Mouse (Mus musculus) liver, postnatal 0 days (tissue): ENCODE data around the gene Syncrip. TPM values are rescaled to one million over a fixed set of nuclear protein-coding genes. Genes with fewer than 3 reads are reported as not detected.

Experiments
- ATAC-seq: fragments of 200-750 bp; cut with Nextera tagmentation; 2 replicates; pipeline ENCODE4 v1.8.0; 2017; ENCODE audit warnings: mild to moderate bottlenecking, moderate library complexity
- DNase-seq: peaks from one replicate; pipeline ENCODE4 v3.0.0-alpha.2; 2016
- H3K27ac ChIP-seq: fragments of 300-500 bp; sonication (generic); 2 replicates; pipeline ENCODE4 v1.5.1; 2014; ENCODE audit warnings: antibody characterized with exemption, moderate library complexity, mild to moderate bottlenecking, low read depth
- H3K27me3 ChIP-seq: fragments of 300-500 bp; sonication (generic); 2 replicates; pipeline ENCODE4 v1.6.1; 2014; ENCODE audit warnings: low read length, control low read depth, mixed read lengths; ENCODE audit not compliant: insufficient read depth
- H3K36me3 ChIP-seq: fragments of 300-500 bp; sonication (generic); replicated peaks from 2 replicates; pipeline ENCODE4 v1.6.1; 2014; ENCODE audit warnings: mild to moderate bottlenecking, control low read depth, low read length, moderate library complexity, mixed read lengths; ENCODE audit not compliant: insufficient read depth
- H3K4me1 ChIP-seq: fragments of 300-500 bp; sonication (generic); 2 replicates; pipeline ENCODE4 v1.6.1; 2014; ENCODE audit warnings: antibody characterized with exemption, mild to moderate bottlenecking, control low read depth; ENCODE audit not compliant: insufficient read depth
- H3K4me2 ChIP-seq: fragments of 300-500 bp; sonication (generic); 2 replicates; pipeline ENCODE4 v1.6.1; 2014; ENCODE audit warnings: low read depth, mild to moderate bottlenecking, low read length, moderate library complexity, mixed read lengths
- H3K4me3 ChIP-seq: fragments of 300-500 bp; sonication (generic); 2 replicates; pipeline ENCODE4 v1.5.1; 2014; ENCODE audit warnings: low read depth, low read length
- H3K9ac ChIP-seq: fragments of 300-500 bp; sonication (generic); replicated peaks from 2 replicates; pipeline ENCODE4 v1.6.1; 2014; ENCODE audit warnings: mild to moderate bottlenecking, moderate library complexity
- H3K9me3 ChIP-seq: fragments of 300-500 bp; sonication (generic); 2 replicates; pipeline ENCODE4 v1.6.1; 2016; ENCODE audit warnings: mild to moderate bottlenecking, control low read depth, low read length, mixed read lengths
- CTCF ChIP-seq: sonication (generic); IDR thresholded peaks from 2 replicates; pipeline ENCODE4 v1.5.1; 2016; ENCODE audit warnings: antibody characterized with exemption, low read depth
- EP300 ChIP-seq: IDR thresholded peaks from 2 replicates; pipeline ENCODE4 v1.6.1; 2016; ENCODE audit warnings: antibody characterized with exemption, low read depth, mild to moderate bottlenecking
- WGBS: fragments of 180-500 bp; shearing (Covaris S2); extraction: QIAGEN DNeasy Blood & Tissue Kit; methylation state at CpG from one replicate; pipeline ENCODE4 v1.1.7; 2014; ENCODE audit not compliant: insufficient replicate concordance; 5-methylcytosine and 5-hydroxymethylcytosine counted together
- polyA plus RNA-seq: library from polyadenylated mRNA; unstranded; fragments of >200 nt; fragmentation: Nextera tagmentation; extraction: Ambion mirVana; gene quantifications from 2 replicates; pipeline ENCODE4 v1.2.1, GENCODE M21; 2015

The Syncrip gene
- polyA plus RNA-seq, 1 experiment from 2014 or later = 27.3 TPM

DNA sequence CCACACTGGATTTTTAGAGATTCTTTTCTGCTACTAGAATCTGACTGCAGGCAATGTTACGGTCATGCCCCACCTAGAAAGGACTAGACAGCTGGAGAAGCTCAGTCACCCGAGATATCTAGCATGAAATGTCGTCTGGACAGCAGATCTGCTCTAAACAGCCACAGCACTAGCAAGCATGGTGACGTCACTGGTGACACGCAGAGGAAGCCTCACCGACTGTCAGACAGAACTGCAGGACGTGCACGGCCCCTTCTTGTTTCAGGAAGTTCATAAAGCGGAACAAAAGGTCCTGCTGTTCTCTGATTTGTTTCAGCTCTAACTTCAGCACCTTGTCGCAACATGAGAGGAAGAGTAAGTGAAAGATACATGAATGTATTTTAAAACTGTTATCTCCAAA lies 78.3 kb downstream of the Syncrip start:
- Histone ChIP-seq H3K4me3 (peak overlapping the region; percentile 10; the same call in 1 of the 2 replicates), H3K4me2 (peak overlapping the region; percentile 64), H3K9me3 (no peaks in the 10 kb centered on the region), H3K27ac (peak overlapping the region; percentile 13), H3K36me3 (peaks cover 11% of the 10 kb centered on the region), H3K9ac (no peak overlapping the region), H3K4me1 (0 out of 2 replicates have a peak, but pooled peaks cover 2% of the 10 kb centered on the region), H3K27me3 (no peaks in the 10 kb centered on the region)
- TF ChIP-seq EP300 (no peak), CTCF (no peak)
- WGBS = 22% methylated on average over 10 of the region's 10 CpGs
- peak; percentile 96 for ATAC-seq
- DNase-seq = peak; percentile 76

DNA sequence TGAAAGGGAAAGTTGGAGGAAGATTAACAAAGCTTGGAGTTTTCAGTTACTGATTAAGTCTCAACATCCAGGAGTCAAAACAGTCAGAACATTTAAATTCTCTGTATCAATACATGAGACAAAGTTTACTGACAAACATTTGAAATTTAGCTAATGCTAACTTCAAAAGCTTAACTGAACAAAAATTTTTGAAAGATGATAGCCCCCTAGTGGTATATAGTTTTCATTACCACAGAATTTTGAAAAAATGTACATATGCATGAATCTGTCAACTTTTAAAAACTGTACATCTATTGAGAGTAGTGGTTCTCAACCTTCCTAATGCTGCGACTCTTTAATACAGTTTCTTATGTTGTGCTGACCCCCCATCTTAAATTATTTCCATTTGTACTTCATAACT lies 83.9 kb downstream of the Syncrip start:
- Histone ChIP-seq H3K9ac (no peak overlapping the region), H3K36me3 (peaks cover 14% of the 10 kb centered on the region), H3K4me3 (no peak overlapping the region), H3K9me3 (no peaks in the 10 kb centered on the region), H3K4me2 (no peak overlapping the region), H3K4me1 (no peaks in the 10 kb centered on the region), H3K27me3 (no peaks in the 10 kb centered on the region), H3K27ac (no peak overlapping the region)
- ATAC-seq = no peak
- DNase-seq = no peak
- no peak for TF ChIP-seq EP300
- TF ChIP-seq CTCF = peak; percentile 30; the same call in 1 of the 2 replicates
- WGBS = 65% methylated on average over 1 of the region's 1 CpGs

Other genes starting within 250 kb of the Syncrip start
- gene Nt5e, start 155.4 kb downstream of the Syncrip start, polyA plus RNA-seq = 17.3 and 18.9 TPM in 2 replicates
- gene Snx14, start 43.6 kb downstream of the Syncrip start, polyA plus RNA-seq = 7.9 TPM in 2 replicates
- gene Gm20537, start 26.0 kb downstream of the Syncrip start, polyA plus RNA-seq = 0.13 TPM in 1 of 2 replicates, not detected in the other
- gene Zfp949, start 65.4 kb upstream of the Syncrip start, polyA plus RNA-seq = 4.5 and 4.6 TPM in 2 replicates
- 0.05 TPM in 1 of 2 replicates, not detected in the other for gene Trim43a, start 98.3 kb upstream of the Syncrip start, polyA plus RNA-seq
- gene Mthfsl, start 237.7 kb upstream of the Syncrip start, polyA plus RNA-seq = 50.3 and 50.6 TPM in 2 replicates
- gene Bcl2a1d, start 249.3 kb upstream of the Syncrip start, polyA plus RNA-seq = 0.98 and 1.0 TPM in 2 replicates